Mouse (Mus musculus): ENCODE data around the gene Npm1. TPM values are rescaled to one million over a fixed set of nuclear protein-coding genes. Genes with fewer than 3 reads are reported as not detected.

Npm1 gene
- polyA plus RNA-seq, 1 experiment from 2014 or later: 369 TPM

- no peak overlapping the region for H3K27ac ChIP-seq (replicated peaks)
- H3K27me3 ChIP-seq (replicated peaks): 0 out of 2 replicates have a peak, but pooled peaks cover 1% of the 10 kb centered on the region
- H3K36me3 ChIP-seq: peaks cover 40% of the 10 kb centered on the region
- no peak overlapping the region for H3K4me2 ChIP-seq
- no peak overlapping the region for H3K4me3 ChIP-seq (replicated peaks)
- peaks cover 27% of the 10 kb centered on the region for H3K4me1 ChIP-seq
- no peak for ATAC-seq (ENCODE audit: low FRiP score)
- H3K9ac ChIP-seq (replicated peaks): no peak overlapping the region
- H3K9me3 ChIP-seq (replicated peaks): no peaks in the 10 kb centered on the region
These were observed 12.6 kb downstream of the Npm1 start for GRCm38 (mm10) chr11:33150364-33150763.

GRCm38 (mm10) chr11:33149453-33149852 lies 13.6 kb downstream of the Npm1 start:
- Histone ChIP-seq H3K4me2 (no peak overlapping the region), H3K4me3 (replicated peaks) (no peak overlapping the region), H3K4me1 (peaks cover 36% of the 10 kb centered on the region), H3K27me3 (replicated peaks) (0 out of 2 replicates have a peak, but pooled peaks cover 3% of the 10 kb centered on the region), H3K9me3 (replicated peaks) (no peaks in the 10 kb centered on the region), H3K27ac (replicated peaks) (no peak overlapping the region), H3K9ac (replicated peaks) (no peak overlapping the region), H3K36me3 (peaks cover 36% of the 10 kb centered on the region)
- ATAC-seq (ENCODE audit: low FRiP score): no peak

- Histone ChIP-seq H3K27me3 (replicated peaks) (0 out of 2 replicates have a peak, but pooled peaks cover 3% of the 10 kb centered on the region), H3K4me3 (replicated peaks) (no peak overlapping the region), H3K9me3 (replicated peaks) (no peaks in the 10 kb centered on the region), H3K9ac (replicated peaks) (no peak overlapping the region), H3K36me3 (peaks cover 32% of the 10 kb centered on the region), H3K27ac (replicated peaks) (no peak overlapping the region), H3K4me1 (peaks cover 39% of the 10 kb centered on the region), H3K4me2 (no peak overlapping the region)
- ATAC-seq (ENCODE audit: low FRiP score): no peak
- WGBS: 28% methylated on average over 3 of the region's 3 CpGs
These were observed 13.9 kb downstream of the Npm1 start for GRCm38 (mm10) chr11:33149088-33149436.

GRCm38 (mm10) chr11:33148338-33149087 lies 14.5 kb downstream of the Npm1 start:
- 0 out of 2 replicates have a peak, but pooled peaks cover 3% of the 10 kb centered on the region for H3K27me3 ChIP-seq (replicated peaks)
- H3K4me3 ChIP-seq (replicated peaks): peak overlapping the region; percentile 68
- peak overlapping the region; percentile 83 for H3K4me2 ChIP-seq
- peak overlapping the region; percentile 84 for H3K27ac ChIP-seq (replicated peaks)
- peaks cover 30% of the 10 kb centered on the region for H3K36me3 ChIP-seq
- WGBS: 7% methylated on average over 23 of the region's 23 CpGs
- no peaks in the 10 kb centered on the region for H3K9me3 ChIP-seq (replicated peaks)
- peak; percentile 76 for ATAC-seq (ENCODE audit: low FRiP score)
- peak overlapping the region; percentile 71; the same call in 1 of the 2 replicates for H3K9ac ChIP-seq (replicated peaks)
- peaks cover 44% of the 10 kb centered on the region for H3K4me1 ChIP-seq

GRCm38 (mm10) chr11:33147572-33148337 lies 15.3 kb downstream of the Npm1 start:
- Histone ChIP-seq H3K9me3 (replicated peaks) (no peaks in the 10 kb centered on the region), H3K4me2 (peak overlapping the region; percentile 83), H3K36me3 (peaks cover 28% of the 10 kb centered on the region), H3K4me3 (replicated peaks) (peak overlapping the region; percentile 68), H3K27me3 (replicated peaks) (0 out of 2 replicates have a peak, but pooled peaks cover 7% of the 10 kb centered on the region), H3K9ac (replicated peaks) (peak overlapping the region; percentile 71), H3K27ac (replicated peaks) (peak overlapping the region; percentile 84), H3K4me1 (peaks cover 45% of the 10 kb centered on the region)
- peak; percentile 76 for ATAC-seq (ENCODE audit: low FRiP score)
- WGBS: under 1% methylated on average over 71 of the region's 85 CpGs

GRCm38 (mm10) chr11:33147171-33147571 lies 15.8 kb downstream of the Npm1 start, which contains the start of gene Fgf18:
Gene Fgf18, minus strand, starts transcription at chr11:33147400.
- peak within 1 kb of the TSS; percentile 83 for H3K4me2 ChIP-seq
- peaks cover 27% of the 10 kb centered on the region for H3K36me3 ChIP-seq
- H3K4me1 ChIP-seq: peaks cover 45% of the 10 kb centered on the region
- H3K27me3 ChIP-seq (replicated peaks): peaks cover 10% of the 10 kb centered on the region; the same call in 1 of the 2 replicates
- no peaks in the 10 kb centered on the region for H3K9me3 ChIP-seq (replicated peaks)
- H3K4me3 ChIP-seq (replicated peaks): peak within 1 kb of the TSS; percentile 68
- H3K27ac ChIP-seq (replicated peaks): peak within 1 kb of the TSS; percentile 84
- peak within 1 kb of the TSS; percentile 71 for H3K9ac ChIP-seq (replicated peaks)
- ATAC-seq (ENCODE audit: low FRiP score): peak; percentile 68
- 0% methylated on average over 35 of the region's 53 CpGs for WGBS

GRCm38 (mm10) chr11:33146651-33147131 lies 16.3 kb downstream of the Npm1 start:
- ATAC-seq (ENCODE audit: low FRiP score): peak; percentile 10; the same call in 1 of the 2 replicates

GRCm38 (mm10) chr11:33146143-33146497 lies 16.9 kb downstream of the Npm1 start:
- peaks cover 17% of the 10 kb centered on the region for H3K36me3 ChIP-seq
- H3K9ac ChIP-seq (replicated peaks): no peak overlapping the region
- H3K4me2 ChIP-seq: peak overlapping the region; percentile 83
- H3K4me3 ChIP-seq (replicated peaks): peak overlapping the region; percentile 68
- peak; percentile 23; the same call in 1 of the 2 replicates for ATAC-seq (ENCODE audit: low FRiP score)
- H3K27ac ChIP-seq (replicated peaks): no peak overlapping the region
- no peaks in the 10 kb centered on the region for H3K9me3 ChIP-seq (replicated peaks)
- H3K27me3 ChIP-seq (replicated peaks): peaks cover 10% of the 10 kb centered on the region; the same call in 1 of the 2 replicates
- peaks cover 45% of the 10 kb centered on the region for H3K4me1 ChIP-seq
- WGBS: 3% methylated on average over 9 of the region's 9 CpGs

More at GRCm38 (mm10) chr11:33146651-33147131, 16.3 kb downstream of the Npm1 start:
- Histone ChIP-seq H3K9me3 (replicated peaks) (no peaks in the 10 kb centered on the region), H3K36me3 (peaks cover 22% of the 10 kb centered on the region), H3K9ac (replicated peaks) (peak overlapping the region; percentile 71), H3K4me3 (replicated peaks) (peak overlapping the region; percentile 68), H3K27me3 (replicated peaks) (peaks cover 10% of the 10 kb centered on the region; the same call in 1 of the 2 replicates), H3K4me2 (peak overlapping the region; percentile 83), H3K4me1 (peaks cover 45% of the 10 kb centered on the region), H3K27ac (replicated peaks) (peak overlapping the region; percentile 84)
- WGBS: under 1% methylated on average over 30 of the region's 30 CpGs

GRCm38 (mm10) chr11:33145201-33146142 lies 17.5 kb downstream of the Npm1 start:
- WGBS: 21% methylated on average over 7 of the region's 7 CpGs
- H3K4me2 ChIP-seq: peak overlapping the region; percentile 83
- no peak overlapping the region for H3K27ac ChIP-seq (replicated peaks)
- no peaks in the 10 kb centered on the region for H3K9me3 ChIP-seq (replicated peaks)
- H3K9ac ChIP-seq (replicated peaks): 0 out of 2 replicates have a peak overlapping the region, but pooled peaks have one; percentile 7
- peaks cover 10% of the 10 kb centered on the region; the same call in 1 of the 2 replicates for H3K27me3 ChIP-seq (replicated peaks)
- peaks cover 45% of the 10 kb centered on the region for H3K4me1 ChIP-seq
- peak overlapping the region; percentile 68 for H3K4me3 ChIP-seq (replicated peaks)
- no peak for ATAC-seq (ENCODE audit: low FRiP score)
- H3K36me3 ChIP-seq: peaks cover 10% of the 10 kb centered on the region

- Histone ChIP-seq H3K27ac (replicated peaks) (no peak overlapping the region), H3K27me3 (replicated peaks) (peaks cover 10% of the 10 kb centered on the region; the same call in 1 of the 2 replicates), H3K36me3 (no peaks in the 10 kb centered on the region), H3K4me2 (peak overlapping the region; percentile 13; the same call in 1 of the 2 replicates), H3K9ac (replicated peaks) (no peak overlapping the region), H3K4me1 (peaks cover 45% of the 10 kb centered on the region), H3K4me3 (replicated peaks) (no peak overlapping the region), H3K9me3 (replicated peaks) (no peaks in the 10 kb centered on the region)
- WGBS: 12% methylated on average over 9 of the region's 9 CpGs
- no peak for ATAC-seq (ENCODE audit: low FRiP score)
These were observed 19.1 kb downstream of the Npm1 start for GRCm38 (mm10) chr11:33143906-33144305.
